Mouse (Mus musculus) spleen, adult 2 months (tissue): ENCODE measurements around the gene Slc26a8. TPM values are rescaled to one million over a fixed set of nuclear protein-coding genes. Genes with fewer than 3 reads are reported as not detected.

Experiments
- DNase-seq, 2 experiments: peaks; one replicate each; pipeline versions ENCODE4 v3.0.0 to v3.0.0-alpha.2; 2012 to 2021; ENCODE audit warnings: low spot score in 2 of 2, low read depth in 1 of 2
- H3K27ac ChIP-seq: fragments of 200-500 bp; 2 replicates; pipeline ENCODE4 v1.5.1; 2012; ENCODE audit warnings: low read length, inconsistent platforms; ENCODE audit not compliant: insufficient read depth
- H3K27me3 ChIP-seq: fragments of 200-500 bp; 2 replicates; pipeline ENCODE4 v1.6.1; 2012; ENCODE audit warnings: mild to moderate bottlenecking, moderate library complexity, low read length, inconsistent platforms; ENCODE audit not compliant: control insufficient read depth, insufficient read depth
- H3K36me3 ChIP-seq: fragments of 200-500 bp; 2 replicates; pipeline ENCODE4 v1.6.1; 2012; ENCODE audit warnings: mild to moderate bottlenecking, low read length, inconsistent platforms; ENCODE audit not compliant: control insufficient read depth, insufficient read depth
- H3K4me1 ChIP-seq: fragments of 200-500 bp; 2 replicates; pipeline ENCODE4 v1.6.1; 2011; ENCODE audit warnings: inconsistent platforms; ENCODE audit not compliant: control insufficient read depth, insufficient read depth, insufficient read length
- H3K4me3 ChIP-seq: fragments of 200-500 bp; 2 replicates; pipeline ENCODE4 v1.5.1; 2011; ENCODE audit warnings: mild to moderate bottlenecking, inconsistent platforms; ENCODE audit not compliant: insufficient read depth, insufficient read length; ENCODE audit errors: extremely low read depth
- CTCF ChIP-seq: fragments of 200-500 bp; IDR thresholded peaks from 2 replicates; pipeline ENCODE4 v1.5.1; 2011; ENCODE audit warnings: mild to moderate bottlenecking, inconsistent platforms; ENCODE audit not compliant: insufficient read depth, insufficient read length, insufficient replicate concordance; ENCODE audit errors: extremely low read depth
- POLR2A ChIP-seq: fragments of 200-500 bp; IDR thresholded peaks from 2 replicates; pipeline ENCODE4 v1.6.1; 2011; ENCODE audit warnings: low read depth, low read length, inconsistent platforms
- WGBS: fragments of 180-500 bp; shearing (Covaris S2); methylation state at CpG from one replicate; pipeline ENCODE4 v1.1.7; 2018; 5-methylcytosine and 5-hydroxymethylcytosine counted together
- polyA plus RNA-seq: library from polyadenylated mRNA; depleted of rRNA; stranded (reverse); fragments of >200 nt; gene quantifications from 2 replicates; pipeline ENCODE4 v1.2.3, GENCODE M21; 2012

Slc26a8 gene
- polyA plus RNA-seq, 1 experiment, result 0.40 TPM

GRCm38 (mm10) chr17:28717535-28717934, 27.5 kb upstream of the Slc26a8 start:
- Histone ChIP-seq H3K4me1 (no peaks in the 10 kb centered on the region), H3K4me3 (no peak overlapping the region), H3K27me3 (no peaks in the 10 kb centered on the region), H3K36me3 (peaks cover 26% of the 10 kb centered on the region), H3K27ac (no peak overlapping the region)
- WGBS, result 88% methylated on average over 3 of the region's 3 CpGs
- TF ChIP-seq CTCF, result no peak
- no peak for TF ChIP-seq POLR2A
- DNase-seq, result no peak

- DNase-seq, result no peak
- H3K4me1 ChIP-seq, result peaks cover 3% of the 10 kb centered on the region; the same call in 1 of the 2 replicates
- H3K27ac ChIP-seq, result no peak overlapping the region
- no peak for TF ChIP-seq POLR2A
- WGBS, result 86% methylated on average over 7 of the region's 7 CpGs
- peaks cover 26% of the 10 kb centered on the region for H3K36me3 ChIP-seq
- H3K27me3 ChIP-seq, result no peaks in the 10 kb centered on the region
- H3K4me3 ChIP-seq, result no peak overlapping the region
These were observed 26.0 kb upstream of the Slc26a8 start for GRCm38 (mm10) chr17:28715832-28716548.

GRCm38 (mm10) chr17:28714006-28714405, 24.0 kb upstream of the Slc26a8 start:
- Histone ChIP-seq H3K27me3 (no peaks in the 10 kb centered on the region), H3K36me3 (peaks cover 23% of the 10 kb centered on the region), H3K4me3 (no peak overlapping the region), H3K4me1 (peaks cover 8% of the 10 kb centered on the region; the same call in 1 of the 2 replicates), H3K27ac (no peak overlapping the region)
- no peak for DNase-seq
- no peak for TF ChIP-seq CTCF
- TF ChIP-seq POLR2A, result no peak
- 97% methylated on average over 3 of the region's 3 CpGs for WGBS

GRCm38 (mm10) chr17:28712305-28712704, 22.3 kb upstream of the Slc26a8 start:
- Histone ChIP-seq H3K4me3 (no peak overlapping the region), H3K27me3 (no peaks in the 10 kb centered on the region), H3K27ac (no peak overlapping the region), H3K4me1 (peaks cover 8% of the 10 kb centered on the region; the same call in 1 of the 2 replicates), H3K36me3 (peaks cover 20% of the 10 kb centered on the region)
- DNase-seq, result no peak
- 77% methylated on average over 6 of the region's 6 CpGs for WGBS
- TF ChIP-seq CTCF (no peak), POLR2A (no peak)

- peaks cover 8% of the 10 kb centered on the region; the same call in 1 of the 2 replicates for H3K4me1 ChIP-seq
- peaks cover 16% of the 10 kb centered on the region for H3K36me3 ChIP-seq
- TF ChIP-seq POLR2A (no peak), CTCF (no peak)
- no peak for DNase-seq
- WGBS, result 94% methylated on average over 6 of the region's 6 CpGs
- no peak overlapping the region for H3K4me3 ChIP-seq
- no peak overlapping the region for H3K27ac ChIP-seq
- no peaks in the 10 kb centered on the region for H3K27me3 ChIP-seq
These were observed 21.2 kb upstream of the Slc26a8 start for GRCm38 (mm10) chr17:28711237-28711636.

- Histone ChIP-seq H3K4me1 (peaks cover 8% of the 10 kb centered on the region; the same call in 1 of the 2 replicates), H3K36me3 (peaks cover 10% of the 10 kb centered on the region), H3K27me3 (no peaks in the 10 kb centered on the region), H3K4me3 (no peak overlapping the region), H3K27ac (no peak overlapping the region)
- no peak for TF ChIP-seq POLR2A
- no peak for TF ChIP-seq CTCF
- DNase-seq, result no peak
- WGBS, result 79% methylated on average over 8 of the region's 8 CpGs
These were observed 20.3 kb upstream of the Slc26a8 start for GRCm38 (mm10) chr17:28710291-28710688.
